Mouse (Mus musculus) heart, adult 2 months (tissue): ENCODE data around the gene Ccr8. TPM values are rescaled to one million over a fixed set of nuclear protein-coding genes. Genes with fewer than 3 reads are reported as not detected.

Experiments
- DNase-seq, 2 experiments: peaks; one replicate each; pipeline ENCODE4 v3.0.0; 2021
- H3K27ac ChIP-seq: fragments of 200-600 bp; 2 replicates; pipeline ENCODE4 v1.8.1; 2022
- H3K27me3 ChIP-seq: fragments of 200-500 bp; 2 replicates; pipeline ENCODE4 v1.6.1; 2012; ENCODE audit warnings: mild to moderate bottlenecking, low read length, inconsistent platforms, mixed read lengths; ENCODE audit not compliant: control insufficient read depth, insufficient read depth
- H3K36me3 ChIP-seq: fragments of 200-500 bp; 2 replicates; pipeline ENCODE4 v1.6.1; 2012; ENCODE audit warnings: low read length, inconsistent platforms; ENCODE audit not compliant: control insufficient read depth, insufficient read depth
- H3K4me1 ChIP-seq: fragments of 200-500 bp; 2 replicates; pipeline ENCODE4 v1.6.1; 2011; ENCODE audit warnings: low read length; ENCODE audit not compliant: control insufficient read depth, insufficient read depth
- H3K4me3 ChIP-seq: fragments of 200-600 bp; 2 replicates; pipeline ENCODE4 v1.8.1; 2022
- H3K79me2 ChIP-seq: fragments of 200-500 bp; replicated peaks from 2 replicates; pipeline ENCODE4 v1.6.1; 2012; ENCODE audit warnings: mild to moderate bottlenecking, inconsistent platforms, low read length, moderate library complexity, mixed read lengths; ENCODE audit not compliant: control insufficient read depth, insufficient read depth
- H3K9ac ChIP-seq: fragments of 200-500 bp; 2 replicates; pipeline ENCODE4 v1.6.1; 2012; ENCODE audit warnings: low read depth, mild to moderate bottlenecking, control low read depth, inconsistent platforms, low read length, mixed read lengths
- CTCF ChIP-seq: fragments of 200-600 bp; IDR thresholded peaks from 2 replicates; pipeline ENCODE4 v1.8.1; 2022; ENCODE audit warnings: antibody characterized with exemption, mild to moderate bottlenecking, moderate library complexity
- EP300 ChIP-seq: fragments of 200-500 bp; IDR thresholded peaks from 2 replicates; pipeline ENCODE4 v1.6.1; 2011; ENCODE audit warnings: low read depth, low read length, control low read depth; ENCODE audit not compliant: insufficient read depth
- POLR2A ChIP-seq: fragments of 200-500 bp; IDR thresholded peaks from 2 replicates; pipeline ENCODE4 v1.6.1; 2011; ENCODE audit warnings: mild to moderate bottlenecking, low read depth, low read length, control low read depth; ENCODE audit not compliant: insufficient read depth
- WGBS: fragments of 180-500 bp; shearing (Covaris S2); methylation state at CpG from one replicate; pipeline ENCODE4 v1.1.7; 2018; 5-methylcytosine and 5-hydroxymethylcytosine counted together
- intact Hi-C: fragments of 180-260 bp; cut with DNase I; formaldehyde crosslinking; loops from one replicate; pipeline ENCODE4 v1.15.1; 2025
- polyA plus RNA-seq: library from polyadenylated mRNA; depleted of rRNA; stranded (reverse); fragments of >200 nt; gene quantifications from 2 replicates; pipeline ENCODE4 v1.2.3, GENCODE M21; 2012; rRNA removed
- total RNA-seq, 2 experiments: library from RNA; stranded (reverse); gene quantifications; 2 replicates each; pipeline ENCODE4 v1.2.3; 2021

Ccr8 gene
- total and polyA plus RNA-seq, 3 experiments: not detected

DNA sequence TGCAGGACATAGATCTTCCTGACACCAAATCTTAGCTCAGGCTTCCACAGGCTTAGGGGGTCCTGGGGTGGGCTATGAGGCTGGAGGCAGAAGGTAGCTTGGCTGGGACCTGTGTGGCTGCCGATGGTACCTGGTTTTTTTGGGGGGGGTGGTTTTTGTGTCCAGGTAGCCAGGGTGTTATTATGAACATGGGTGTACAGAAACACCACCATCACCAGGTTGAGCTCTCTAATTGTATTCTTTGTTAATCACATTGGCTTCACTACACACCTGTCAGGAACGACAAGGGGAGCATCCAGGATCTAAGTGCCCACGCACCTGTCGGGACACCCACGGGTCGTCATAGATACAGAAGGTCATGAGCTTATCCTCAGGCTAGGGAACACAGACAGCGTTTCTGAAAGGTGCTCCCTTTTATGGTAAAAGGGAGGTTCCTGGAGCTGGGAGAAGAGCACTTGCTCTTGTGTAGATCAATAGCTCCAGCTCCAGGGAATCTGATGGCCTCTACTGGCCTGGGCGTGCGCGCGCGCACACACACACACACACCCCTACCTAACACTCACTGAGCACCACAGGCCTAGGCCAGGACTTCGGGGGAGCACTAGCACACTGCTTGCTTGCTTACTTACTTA, 42.7 kb downstream of the Ccr8 start:
- TF ChIP-seq POLR2A: no peak
- Histone ChIP-seq H3K4me3 (no peak overlapping the region), H3K79me2 (no peaks in the 10 kb centered on the region), H3K36me3 (no peaks in the 10 kb centered on the region; the same call in 1 of the 2 replicates), H3K4me1 (no peaks in the 10 kb centered on the region), H3K27ac (no peak overlapping the region), H3K27me3 (no peaks in the 10 kb centered on the region), H3K9ac (no peak overlapping the region)
- intact Hi-C loops: no loop called here
- 70% methylated on average over 13 of the region's 13 CpGs for WGBS
- no peak for DNase-seq

GRCm38 (mm10) chr9:120135454-120135853, 43.5 kb downstream of the Ccr8 start:
- Histone ChIP-seq H3K4me1 (no peaks in the 10 kb centered on the region), H3K27me3 (no peaks in the 10 kb centered on the region), H3K9ac (no peak overlapping the region), H3K36me3 (no peaks in the 10 kb centered on the region), H3K27ac (no peak overlapping the region), H3K79me2 (no peaks in the 10 kb centered on the region), H3K4me3 (no peak overlapping the region)
- TF ChIP-seq CTCF: no peak
- TF ChIP-seq EP300: no peak
- no peak for TF ChIP-seq POLR2A
- WGBS: 87% methylated on average over 11 of the region's 11 CpGs
- intact Hi-C loops: no loop called here
- no peak for DNase-seq

- Histone ChIP-seq H3K4me1 (no peaks in the 10 kb centered on the region), H3K27me3 (no peaks in the 10 kb centered on the region), H3K4me3 (no peak overlapping the region), H3K9ac (no peak overlapping the region), H3K27ac (no peak overlapping the region), H3K79me2 (no peaks in the 10 kb centered on the region), H3K36me3 (no peaks in the 10 kb centered on the region)
- peak; percentile 62 to 80 for DNase-seq
- intact Hi-C loops: loop anchor here (2.0 to 5.0 kb wide), 3 partner anchors 30 to 284 kb away; no protein-coding TSS in a partner anchor
- TF ChIP-seq POLR2A (no peak), EP300 (peak; percentile 59; the same call in 1 of the 2 replicates), CTCF (peak; percentile 93)
- WGBS: 6% methylated on average over 4 of the region's 4 CpGs
These were observed 48.7 kb downstream of the Ccr8 start for GRCm38 (mm10) chr9:120140652-120141051.

DNA sequence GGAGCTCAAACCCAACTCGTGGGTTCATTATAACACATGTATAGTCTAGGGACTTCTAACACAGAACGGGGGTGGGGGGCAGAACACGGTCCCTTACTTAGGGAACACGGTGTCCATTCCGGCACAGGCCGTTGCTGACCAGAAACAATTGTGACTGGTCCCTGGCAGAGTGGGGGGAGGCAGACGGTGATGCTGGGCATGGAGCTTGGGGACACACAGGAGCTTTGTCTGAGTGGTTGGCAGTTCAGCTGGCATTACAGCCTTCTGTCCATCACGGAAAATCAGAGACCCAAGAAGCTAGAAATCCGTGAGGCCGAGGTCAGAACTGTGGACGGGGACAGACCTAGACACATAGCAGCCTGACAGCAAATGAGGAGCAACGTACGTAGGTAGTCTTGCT, 52.6 kb downstream of the Ccr8 start:
- intact Hi-C loops: loop anchor here (5.0 kb wide), 1 partner anchor 233 kb away; no protein-coding TSS in a partner anchor
- Histone ChIP-seq H3K36me3 (no peaks in the 10 kb centered on the region), H3K4me3 (no peak overlapping the region), H3K27ac (no peak overlapping the region), H3K79me2 (no peaks in the 10 kb centered on the region), H3K27me3 (no peaks in the 10 kb centered on the region), H3K4me1 (no peaks in the 10 kb centered on the region), H3K9ac (no peak overlapping the region)
- TF ChIP-seq EP300 (no peak), POLR2A (no peak), CTCF (no peak)
- no peak for DNase-seq
- WGBS: 83% methylated on average over 13 of the region's 13 CpGs

Other genes starting within 250 kb of the Ccr8 start
- 10 to 100 TPM; 20.7 to 21.6 TPM for gene Wdr48, start 197.2 kb upstream of the Ccr8 start, total RNA-seq
- 22.9 and 39.5 TPM in 2 replicates for gene Wdr48, start 197.2 kb upstream of the Ccr8 start, polyA plus RNA-seq
- 10 to 100 TPM; 32.2 to 35.9 TPM for gene Gorasp1, start 154.5 kb upstream of the Ccr8 start, total RNA-seq
- gene Gorasp1, start 154.5 kb upstream of the Ccr8 start, polyA plus RNA-seq: 16.8 and 25.0 TPM in 2 replicates
- gene Ttc21a, start 154.5 kb upstream of the Ccr8 start, total RNA-seq: not detected
- 0.70 TPM in 1 of 2 replicates, not detected in the other for gene Ttc21a, start 154.5 kb upstream of the Ccr8 start, polyA plus RNA-seq
- 10 to 100 TPM; 21.1 to 21.6 TPM for gene Csrnp1, start 107.5 kb upstream of the Ccr8 start, total RNA-seq
- gene Csrnp1, start 107.5 kb upstream of the Ccr8 start, polyA plus RNA-seq: 23.6 and 28.7 TPM in 2 replicates
- gene Xirp1, start 68.5 kb upstream of the Ccr8 start, total RNA-seq: 100 to 1,000 TPM; 118 to 133 TPM
- 55.5 and 72.8 TPM in 2 replicates for gene Xirp1, start 68.5 kb upstream of the Ccr8 start, polyA plus RNA-seq
- 1 to 10 TPM; 1.2 to 3.7 TPM for gene Cx3cr1, start 22.2 kb upstream of the Ccr8 start, total RNA-seq
- 4.4 and 6.4 TPM in 2 replicates for gene Cx3cr1, start 22.2 kb upstream of the Ccr8 start, polyA plus RNA-seq
- 10 to 100 TPM; 18.4 to 22.7 TPM for gene Slc25a38, start 18.3 kb downstream of the Ccr8 start, total RNA-seq
- gene Slc25a38, start 18.3 kb downstream of the Ccr8 start, polyA plus RNA-seq: 29.1 and 32.1 TPM in 2 replicates
- gene Rpsa, start 35.6 kb downstream of the Ccr8 start, total RNA-seq: 100 to 1,000 TPM; 457 to 528 TPM
- gene Rpsa, start 35.6 kb downstream of the Ccr8 start, polyA plus RNA-seq: 1,018 and 1,107 TPM in 2 replicates
- not detected for gene Mobp, start 57.6 kb downstream of the Ccr8 start, total RNA-seq
- gene Mobp, start 57.6 kb downstream of the Ccr8 start, polyA plus RNA-seq: 0.09 TPM in 1 of 2 replicates, not detected in the other
- 1 to 10 TPM; 5.4 to 6.2 TPM for gene Myrip, start 209.4 kb downstream of the Ccr8 start, total RNA-seq
- gene Myrip, start 209.4 kb downstream of the Ccr8 start, polyA plus RNA-seq: 1.5 and 1.8 TPM in 2 replicates